Mouse (Mus musculus): Measurements from ENCODE around the gene Enpp5. TPM values are rescaled to one million over a fixed set of nuclear protein-coding genes. Genes with fewer than 3 reads are reported as not detected.

Gene Enpp5
- polyA plus RNA-seq, 1 experiment from 2014 or later: 6.5 TPM

Other genes with a start within 250 kb of the Enpp5 start
- 2.2 and 3.1 TPM in 2 replicates for gene Enpp4, start 27.0 kb downstream of the Enpp5 start, polyA plus RNA-seq (2016; fragmentation: Nextera tagmentation; extraction: Ambion mirVana)
- 0.11 and 0.39 TPM in 2 replicates for gene Clic5, start 109.8 kb downstream of the Enpp5 start, polyA plus RNA-seq (2016; fragmentation: Nextera tagmentation; extraction: Ambion mirVana)

All from embryonic facial prominence, embryonic 10.5 days (tissue).